Mouse (Mus musculus) cerebellum, postnatal 4 days (tissue): ENCODE measurements around the gene Gm7233.
"Not testable (repeated sequence)": the region's sequence is repeated elsewhere in the genome, so short reads cannot be mapped to it uniquely, and the experiment has no call there.

Experiments
- DNase-seq, 2 experiments: peaks; one replicate each; pipeline ENCODE4 v3.0.0; 2022; ENCODE audit warnings: low spot score in 2 of 2, mixed read lengths in 1 of 2

The Gm7233 gene

GRCm38 (mm10) chr14:43179567-43179966 is at the start of gene Gm7233:
TSS of gene Gm7233 (plus strand) at chr14:43179867.
- not testable (repeated sequence) for DNase-seq

GRCm38 (mm10) chr14:43167189-43167588 is 12.5 kb upstream of the Gm7233 start:
- DNase-seq, result peak in 1 of 2 experiments; percentile 21

- not testable (repeated sequence) for DNase-seq
Measured at GRCm38 (mm10) chr14:43167942-43168341, 11.7 kb upstream of the Gm7233 start.

- not testable (repeated sequence) for DNase-seq
Measured at GRCm38 (mm10) chr14:43168573-43169170, 11.0 kb upstream of the Gm7233 start.

GRCm38 (mm10) chr14:43235204-43235603 is 55.5 kb downstream of the Gm7233 start, which contains the start of gene Gm8122:
TSS of gene Gm8122 (minus strand) at chr14:43235304.
- DNase-seq, result not testable (repeated sequence)
